Mouse (Mus musculus): ENCODE data around the gene Dnajb6.

- no peak for TF ChIP-seq CTCF (IDR thresholded peaks at IDR 0.05; ENCODE audit: extremely low read depth, insufficient read length, insufficient replicate concordance, low read depth, low read length)
- no peak for TF ChIP-seq POLR2A (IDR thresholded peaks at IDR 0.05; ENCODE audit: low read depth, low read length)
Observed at GRCm38 (mm10) chr5:29708258-29708657, 27.2 kb upstream of the Dnajb6 start.
